ENCODE assay signal across 21 mouse cellular contexts in the genomic region with DNA sequence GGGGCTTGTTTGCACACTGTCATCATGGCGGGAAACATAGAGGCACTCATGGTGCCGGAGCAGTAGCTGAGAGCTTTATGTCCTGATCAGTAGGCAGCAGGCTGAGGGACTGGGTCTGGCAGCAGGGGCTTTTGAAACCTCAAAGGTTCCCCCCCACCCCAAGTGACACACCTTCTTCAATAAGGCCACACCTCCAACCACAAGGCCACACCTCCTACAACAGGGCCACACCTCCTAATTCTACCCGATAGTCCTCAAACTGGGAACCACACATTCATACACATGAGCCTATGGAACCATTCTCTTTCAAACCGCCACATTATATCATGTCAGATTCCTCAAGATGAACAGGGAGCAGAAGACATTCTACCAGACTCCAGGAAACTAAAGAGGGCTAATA. TPM values are rescaled to one million over a fixed set of nuclear protein-coding genes. Genes with fewer than 3 reads are reported as not detected.
A peak's percentile ranks its signal among the peaks of the same experiment; 100 is the strongest.
DNase-seq lines count a peak whose midpoint lies in the region; ATAC-seq lines count a peak whose summit lies in the region.
"Had no signal": no experiment of that assay in that cellular context is flagged by ENCODE, and none has a peak within 500 bp of the region (broad histone marks: within the 10 kb centered on the region; RNA-seq: fewer than 3 reads in every experiment).

No protein-coding gene starts in this region.

- H3K27me3 ChIP-seq in intestine, embryonic 15.5 days (replicated peaks) = no peaks in the 10 kb centered on the region
- no peaks in the 10 kb centered on the region for H3K27me3 ChIP-seq in intestine, embryonic 16.5 days (replicated peaks; ENCODE audit: control insufficient read depth, insufficient read depth, low read length)
- H3K27me3 ChIP-seq: forebrain, embryonic 15.5 days; heart, embryonic 15.5 days; Patski had no signal

- DNase-seq in 416B (ENCODE audit: low read depth) (peak; percentile 3), MEL-GATA-1-ER (ENCODE audit: extremely low read depth, low read depth) (peak; percentile 68)
- DNase-seq in retina, embryonic 14.5 days (ENCODE audit: low spot score) = peak; percentile 24
- DNase-seq in lung, postnatal 36 days = no peak
- no peak for DNase-seq in kidney, postnatal 10 days
- DNase-seq in left cerebral cortex, postnatal 36 days (ENCODE audit: low spot score in 2 of 2) = no peak
- DNase-seq: adrenal gland, adult 8-10 months; cerebellum, adult 11-12 months; cerebellum, adult 9-10 months; cerebellum, postnatal 25 days; gastrocnemius, postnatal 10 days; heart, adult 2 months; heart, postnatal 14 days had no signal

- H3K4me1 ChIP-seq in intestine, embryonic 15.5 days (replicated peaks) = 0 out of 2 replicates have a peak, but pooled peaks cover 3% of the 10 kb centered on the region
- H3K4me1 ChIP-seq in intestine, embryonic 16.5 days (ENCODE audit: control insufficient read depth, insufficient read depth, low read length) = 0 out of 2 replicates have a peak, but pooled peaks cover 3% of the 10 kb centered on the region

- no peak for ATAC-seq in intestine, embryonic 15.5 days
- no peak for ATAC-seq in intestine, embryonic 16.5 days
- ATAC-seq: forebrain, embryonic 15.5 days; Patski had no signal

- no peak overlapping the region for H3K27ac ChIP-seq in intestine, embryonic 15.5 days
- no peak overlapping the region for H3K27ac ChIP-seq in intestine, embryonic 16.5 days (ENCODE audit: low read length)
- H3K27ac ChIP-seq: embryonic facial prominence, embryonic 12.5 days; forebrain, embryonic 15.5 days; heart, adult 2 months; heart, embryonic 15.5 days; hindbrain, embryonic 13.5 days had no signal

- intact Hi-C loops in left cerebral cortex, postnatal 36 days (cut with DNase I) = no loop called here

- WGBS in intestine, embryonic 15.5 days = 62% methylated on average over 4 of the region's 4 CpGs
- WGBS in intestine, embryonic 16.5 days = 53% methylated on average over 4 of the region's 4 CpGs

- no peaks in the 10 kb centered on the region for H3K36me3 ChIP-seq in intestine, embryonic 15.5 days
- no peaks in the 10 kb centered on the region for H3K36me3 ChIP-seq in intestine, embryonic 16.5 days (ENCODE audit: control insufficient read depth, insufficient read depth, low read length)
- H3K36me3 ChIP-seq: embryonic facial prominence, embryonic 12.5 days; forebrain, embryonic 15.5 days; heart, embryonic 15.5 days; hindbrain, embryonic 13.5 days had no signal

- peak overlapping the region; percentile 31; the same call in 1 of the 2 replicates for H3K4me2 ChIP-seq in intestine, embryonic 15.5 days (replicated peaks)
- no peak overlapping the region for H3K4me2 ChIP-seq in intestine, embryonic 16.5 days (ENCODE audit: low read depth, low read length)
- H3K4me2 ChIP-seq: embryonic facial prominence, embryonic 12.5 days; forebrain, embryonic 15.5 days; heart, embryonic 11.5 days; heart, embryonic 15.5 days; hindbrain, embryonic 13.5 days had no signal

- H3K9ac ChIP-seq in intestine, embryonic 15.5 days = no peak overlapping the region
- H3K9ac ChIP-seq in intestine, embryonic 16.5 days (ENCODE audit: low read depth, low read length) = no peak overlapping the region
- H3K9ac ChIP-seq: embryonic facial prominence, embryonic 12.5 days; forebrain, embryonic 15.5 days; heart, embryonic 15.5 days; hindbrain, embryonic 13.5 days had no signal

- no peak overlapping the region for H3K4me3 ChIP-seq in intestine, embryonic 15.5 days (replicated peaks)
- H3K4me3 ChIP-seq in intestine, embryonic 16.5 days (ENCODE audit: low read length) = no peak overlapping the region
- H3K4me3 ChIP-seq: embryonic facial prominence, embryonic 12.5 days; forebrain, embryonic 15.5 days; heart, adult 2 months; heart, embryonic 15.5 days; hindbrain, embryonic 13.5 days had no signal

- no peaks in the 10 kb centered on the region for H3K9me3 ChIP-seq in intestine, embryonic 15.5 days
- H3K9me3 ChIP-seq in intestine, embryonic 16.5 days (ENCODE audit: control insufficient read depth, low read length) = no peaks in the 10 kb centered on the region
- H3K9me3 ChIP-seq: embryonic facial prominence, embryonic 12.5 days; forebrain, embryonic 15.5 days; heart, embryonic 15.5 days; hindbrain, embryonic 13.5 days had no signal

RNA-seq across cellular contexts. Expression of a gene that starts 4.2 kb away (rescaled TPM):
- polyA plus RNA-seq in intestine, embryonic 15.5 days (2015; fragmentation: Nextera tagmentation; extraction: Ambion mirVana) = 7.6 and 9.2 TPM in 2 replicates
- 4.3 and 6.7 TPM in 2 replicates for polyA plus RNA-seq in intestine, embryonic 16.5 days (2015; fragmentation: Nextera tagmentation; extraction: Ambion mirVana)
- 10 to 100 TPM in 1 of 2 experiments, 1 to 10 TPM in 1; 8.3 to 12.8 TPM for total RNA-seq in left cerebral cortex, postnatal 36 days (2021)

Comparison
In these comparisons a context has a peak if more than half of its experiments do, and no peak if none do; other contexts are left out.
1. DNase-seq: peak in 416B (single experiment), MEL-GATA-1-ER (single experiment) and retina, embryonic 14.5 days (single experiment); none in lung, postnatal 36 days (single experiment), kidney, postnatal 10 days (single experiment) and left cerebral cortex, postnatal 36 days (0 of 2).